Mouse (Mus musculus) layer of hippocampus, postnatal 25 days (tissue): ENCODE measurements around the gene Aldh3a1. TPM values are rescaled to one million over a fixed set of nuclear protein-coding genes. Genes with fewer than 3 reads are reported as not detected.
"Not testable (repeated sequence)": the region's sequence is repeated elsewhere in the genome, so short reads cannot be mapped to it uniquely, and the experiment has no call there.

ENCODE experiments used
- DNase-seq, 2 experiments: peaks; one replicate each; pipeline ENCODE4 v3.0.0; 2022; ENCODE audit warnings: mixed read lengths in 2 of 2, low spot score in 1 of 2; ENCODE audit errors: extremely low spot score in 1 of 2
- total RNA-seq, 2 experiments: library from RNA; stranded (reverse); gene quantifications; 2 replicates each; pipeline ENCODE4 v1.2.3; 2021

Gene Aldh3a1
- total RNA-seq = 1 to 10 TPM in 1 of 2 experiments, under 1 TPM in 1; 0.56 to 1.2 TPM

DNA sequence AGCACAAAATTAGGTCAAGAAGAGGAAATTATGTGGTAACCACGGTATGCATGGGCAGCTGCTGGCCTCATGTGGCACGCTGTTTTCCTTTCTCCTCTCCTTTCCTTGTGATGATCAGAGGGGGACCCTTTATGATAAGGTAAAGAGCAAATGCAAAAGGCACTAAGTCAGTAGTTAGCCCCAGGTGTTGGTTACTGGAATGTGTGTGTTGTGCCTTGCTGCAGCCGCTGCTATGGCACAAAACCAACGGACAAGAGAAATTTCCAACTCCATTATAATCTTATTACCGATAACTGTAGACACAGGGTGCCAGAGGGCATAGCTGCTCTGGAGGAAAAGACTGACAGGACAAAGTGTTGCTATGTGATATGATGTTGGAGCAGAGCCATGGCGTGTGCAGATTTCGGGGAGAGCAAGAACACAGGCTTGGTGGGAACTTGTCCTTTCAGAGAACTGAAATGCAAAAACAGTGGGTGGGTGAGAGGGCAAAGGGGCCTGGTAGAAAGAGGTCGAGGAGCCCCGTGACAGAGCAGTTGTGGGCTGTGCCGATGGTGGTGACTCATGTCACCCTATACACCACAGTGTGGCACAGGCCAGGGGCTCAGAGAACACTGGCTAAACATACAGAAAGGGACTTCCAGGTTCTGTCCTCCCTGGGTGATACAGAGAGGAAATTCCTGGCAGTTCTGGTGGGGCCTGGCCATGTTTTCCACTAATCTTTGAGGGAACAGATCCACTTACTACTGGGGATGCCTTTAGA, at the start of gene Aldh3a1:
TSS of gene Aldh3a1 (plus strand) at position 51 of the 760 bp plus-strand sequence.
- no peak for DNase-seq

DNA sequence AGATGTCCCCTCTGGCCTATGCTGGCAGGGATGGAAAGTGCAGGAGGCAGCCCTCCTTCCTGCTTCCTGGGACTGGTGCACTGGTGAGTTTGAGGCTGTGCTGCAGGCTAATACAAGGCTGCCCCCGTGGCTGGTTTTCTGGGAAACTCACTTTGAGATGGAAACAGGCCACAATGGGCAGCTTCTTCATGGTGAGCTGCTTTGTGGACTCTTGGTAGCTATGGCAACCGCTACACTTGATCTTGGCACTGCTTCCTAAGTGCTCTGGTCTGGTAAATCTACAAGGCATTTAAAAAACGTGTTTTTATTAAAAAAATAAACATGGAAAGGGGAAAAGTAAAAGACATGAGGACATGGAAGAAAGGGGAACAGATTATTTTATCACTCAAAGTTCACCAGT, 49.2 kb upstream of the Aldh3a1 start:
- no peak for DNase-seq

DNA sequence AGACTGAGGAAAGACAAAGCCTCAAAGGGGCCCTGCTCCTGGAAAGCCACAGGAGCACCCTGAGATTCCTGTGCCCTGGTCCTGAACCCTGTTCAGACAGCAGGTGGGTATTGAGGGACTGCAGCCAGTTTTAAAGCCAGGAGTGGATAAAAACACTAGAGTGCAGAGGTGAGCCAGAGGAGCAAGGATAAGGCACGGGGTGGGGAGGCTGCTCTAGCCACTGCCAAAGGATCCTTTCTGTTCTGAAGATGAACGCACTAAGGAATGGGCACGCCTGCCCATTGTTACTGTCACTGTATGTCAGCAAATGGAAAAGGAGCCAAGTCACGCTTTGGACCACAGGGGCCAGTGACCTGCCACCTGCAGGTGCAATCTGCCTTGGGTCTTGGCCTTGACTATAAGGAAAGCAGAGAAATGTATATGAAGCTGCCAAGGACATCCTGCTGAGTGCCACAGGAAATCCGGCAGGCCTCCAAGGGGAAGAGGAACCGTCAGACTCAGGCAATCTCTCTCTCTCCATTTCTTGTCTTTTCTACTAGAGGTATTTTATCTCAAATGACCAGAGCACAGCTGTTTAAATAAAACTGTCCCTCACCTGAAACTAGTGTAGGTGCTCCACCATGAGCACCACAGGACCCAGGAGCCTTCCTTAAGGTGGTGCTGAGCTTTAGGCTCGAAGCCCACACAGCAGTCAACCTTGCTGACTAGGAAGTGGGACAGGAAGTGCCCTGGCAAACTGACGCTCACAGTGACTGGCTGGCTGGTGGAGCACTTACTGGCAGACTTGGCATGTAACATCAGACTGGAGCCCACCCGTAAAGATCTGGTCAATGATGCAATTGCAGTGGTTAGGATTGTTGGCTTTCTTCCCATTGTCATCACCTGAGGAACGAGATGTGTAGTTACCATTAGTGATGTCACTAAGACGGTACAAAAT, 47.3 kb upstream of the Aldh3a1 start:
- DNase-seq = no peak

DNA sequence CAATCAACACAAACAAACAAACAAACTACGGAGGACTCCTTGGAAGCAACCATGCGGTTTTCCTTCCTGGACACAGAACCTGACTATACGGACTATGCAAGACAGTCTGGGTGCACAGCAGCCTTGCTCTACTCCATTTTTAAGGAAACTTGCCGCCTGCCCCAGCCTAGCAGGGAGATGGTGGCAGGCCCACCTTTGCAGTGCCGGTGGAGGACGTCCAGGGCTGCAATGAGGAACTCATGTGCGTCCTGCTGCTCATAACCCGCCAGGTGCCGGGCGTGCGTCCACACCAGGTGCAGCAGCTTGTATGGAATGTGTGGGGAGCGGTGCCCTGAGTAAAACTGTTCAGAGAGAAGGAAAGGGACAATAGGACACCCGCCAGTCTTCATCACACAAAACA, 46.2 kb upstream of the Aldh3a1 start:
- DNase-seq = no peak

DNA sequence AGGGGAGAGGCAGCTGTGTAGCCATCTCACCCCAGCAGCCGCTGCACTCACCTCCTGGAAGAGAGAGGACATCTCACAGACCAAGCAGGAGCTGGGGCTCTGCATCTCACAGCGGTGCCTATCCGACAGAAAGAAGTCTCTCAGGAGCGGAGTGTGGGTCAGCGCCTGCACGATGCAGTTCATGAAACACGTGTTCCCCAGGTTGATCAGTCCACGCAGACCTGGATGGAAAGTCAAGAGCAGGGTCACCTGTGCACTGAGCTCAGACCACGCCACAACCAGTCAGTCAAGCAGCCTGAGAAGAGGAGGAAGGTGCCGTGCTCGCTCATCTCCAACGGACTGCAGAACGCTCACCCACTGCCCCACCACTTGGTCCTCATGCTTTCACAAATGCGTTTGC, 44.6 kb upstream of the Aldh3a1 start:
- no peak for DNase-seq

DNA sequence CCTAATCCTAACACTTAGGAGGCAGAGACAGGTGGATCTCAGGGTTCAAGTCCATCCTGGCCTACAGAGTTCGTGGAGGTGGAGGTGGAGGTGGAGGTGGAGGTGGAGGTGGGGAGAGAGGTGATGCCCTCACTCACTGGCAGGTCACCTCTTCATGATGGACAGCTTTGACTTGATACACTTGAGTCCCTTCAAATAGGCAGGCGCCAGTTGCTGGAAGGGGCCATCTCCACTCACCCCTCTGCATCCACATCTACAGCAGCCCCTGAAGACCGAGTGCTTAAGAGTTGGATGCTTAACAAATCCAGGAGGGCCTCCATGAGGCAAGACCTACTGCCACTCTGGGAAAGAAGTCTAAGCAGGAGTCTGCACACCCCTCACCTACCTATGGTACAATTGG, 44.0 kb upstream of the Aldh3a1 start:
- no peak for DNase-seq

DNA sequence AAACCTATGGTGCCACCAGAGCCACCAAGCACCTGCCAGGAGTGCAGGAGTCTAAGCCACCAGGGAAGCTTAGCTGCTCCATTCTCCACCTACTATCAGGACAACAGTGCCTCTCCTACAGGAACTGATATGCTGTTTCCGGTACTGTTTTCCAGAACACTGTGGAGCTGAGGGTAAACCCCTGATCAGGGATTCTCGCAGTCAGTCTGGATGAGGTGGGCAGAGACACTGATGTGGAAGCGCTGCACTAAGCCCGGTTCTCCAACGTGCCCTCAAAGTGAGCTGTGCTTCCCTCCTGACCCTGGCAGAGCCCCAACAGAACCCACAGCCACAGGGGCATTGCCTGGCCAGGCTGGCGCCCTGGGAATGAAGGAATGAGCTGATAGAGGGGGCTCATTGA, 43.0 kb upstream of the Aldh3a1 start:
- DNase-seq = no peak

DNA sequence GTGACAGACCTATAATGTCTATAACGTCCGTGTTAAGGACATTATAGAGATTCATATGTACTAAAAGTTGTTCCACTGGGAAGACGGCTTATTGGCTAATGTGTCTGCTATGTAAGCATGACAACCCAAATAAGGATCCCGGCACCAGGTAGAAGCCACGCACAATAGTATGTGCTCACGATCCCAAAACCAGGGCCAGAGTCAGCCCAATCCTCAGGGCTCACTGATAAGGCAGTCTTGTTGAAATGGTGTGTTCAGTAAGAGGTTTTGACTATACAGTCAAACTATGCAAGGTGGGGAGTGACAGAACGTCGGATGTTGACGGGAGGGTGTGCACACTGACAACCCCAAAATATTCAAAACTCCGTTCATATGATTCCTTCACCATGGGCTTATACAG, 42.5 kb upstream of the Aldh3a1 start:
- DNase-seq = no peak

DNA sequence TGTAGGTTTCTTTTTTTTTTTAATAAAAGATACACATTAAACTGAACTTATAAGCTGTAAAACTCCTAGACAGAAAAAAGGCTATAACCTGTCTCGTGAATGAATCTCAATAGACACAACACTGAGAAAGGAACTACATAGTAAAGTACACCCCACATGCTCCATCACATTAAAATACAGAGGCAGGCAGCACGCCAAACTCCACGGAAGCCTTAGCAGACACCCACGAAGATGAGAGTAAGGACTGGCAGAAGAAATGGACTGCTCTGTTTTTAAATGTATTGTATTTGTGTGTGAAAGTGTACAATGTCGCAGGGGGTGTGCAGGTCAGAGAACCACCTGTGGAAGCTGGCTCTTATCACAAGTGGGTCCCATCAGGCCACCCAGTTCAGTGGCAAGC, 37.2 kb upstream of the Aldh3a1 start:
- peak in 1 of 2 experiments; percentile 34 for DNase-seq

DNA sequence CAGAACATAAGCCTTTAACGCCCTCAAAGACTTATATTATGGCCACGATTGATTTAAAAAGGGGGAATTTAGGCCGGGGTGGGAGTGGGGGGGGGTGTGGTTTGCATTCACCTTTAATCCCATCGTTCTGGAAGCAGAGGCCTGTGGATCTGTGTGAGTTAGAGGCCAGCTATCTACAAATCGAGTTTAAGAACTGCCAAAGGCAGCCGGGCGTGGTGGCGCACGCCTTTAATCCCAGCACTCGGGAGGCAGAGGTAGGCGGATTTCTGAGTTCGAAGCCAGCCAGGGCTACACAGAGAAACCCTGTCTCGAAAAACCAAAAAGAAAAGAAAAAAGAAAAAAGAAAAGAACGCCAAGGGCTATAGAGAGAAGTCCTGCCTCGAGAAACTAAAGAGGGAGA, 33.9 kb upstream of the Aldh3a1 start:
- not testable (repeated sequence) for DNase-seq

DNA sequence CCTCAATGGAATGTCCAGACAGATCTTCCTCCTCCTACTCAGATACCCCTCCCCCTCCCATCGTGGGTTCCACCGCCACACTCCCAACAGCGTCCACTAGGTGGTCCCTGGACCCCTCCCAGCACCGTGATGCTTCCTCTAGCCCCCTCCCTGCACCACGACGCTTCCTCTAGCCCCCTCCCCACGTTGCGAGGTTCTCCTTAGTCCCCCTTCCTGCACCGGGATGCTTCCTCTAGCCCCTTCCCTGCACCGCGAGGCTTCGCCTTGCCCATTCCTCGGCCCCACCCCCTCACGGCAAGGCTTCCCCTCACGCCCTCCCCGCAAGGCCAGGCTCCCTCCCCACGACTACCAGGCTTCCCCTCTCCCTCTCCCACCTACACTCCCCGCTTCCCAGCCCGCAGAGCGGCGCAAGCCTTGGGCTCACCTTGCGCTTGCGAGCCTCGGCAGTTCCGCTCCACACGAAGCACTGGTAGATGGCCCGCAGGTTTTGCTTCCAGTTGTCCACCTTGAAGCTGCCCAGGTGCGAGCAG, 33.0 kb upstream of the Aldh3a1 start:
- DNase-seq = peak; percentile 31 to 45

DNA sequence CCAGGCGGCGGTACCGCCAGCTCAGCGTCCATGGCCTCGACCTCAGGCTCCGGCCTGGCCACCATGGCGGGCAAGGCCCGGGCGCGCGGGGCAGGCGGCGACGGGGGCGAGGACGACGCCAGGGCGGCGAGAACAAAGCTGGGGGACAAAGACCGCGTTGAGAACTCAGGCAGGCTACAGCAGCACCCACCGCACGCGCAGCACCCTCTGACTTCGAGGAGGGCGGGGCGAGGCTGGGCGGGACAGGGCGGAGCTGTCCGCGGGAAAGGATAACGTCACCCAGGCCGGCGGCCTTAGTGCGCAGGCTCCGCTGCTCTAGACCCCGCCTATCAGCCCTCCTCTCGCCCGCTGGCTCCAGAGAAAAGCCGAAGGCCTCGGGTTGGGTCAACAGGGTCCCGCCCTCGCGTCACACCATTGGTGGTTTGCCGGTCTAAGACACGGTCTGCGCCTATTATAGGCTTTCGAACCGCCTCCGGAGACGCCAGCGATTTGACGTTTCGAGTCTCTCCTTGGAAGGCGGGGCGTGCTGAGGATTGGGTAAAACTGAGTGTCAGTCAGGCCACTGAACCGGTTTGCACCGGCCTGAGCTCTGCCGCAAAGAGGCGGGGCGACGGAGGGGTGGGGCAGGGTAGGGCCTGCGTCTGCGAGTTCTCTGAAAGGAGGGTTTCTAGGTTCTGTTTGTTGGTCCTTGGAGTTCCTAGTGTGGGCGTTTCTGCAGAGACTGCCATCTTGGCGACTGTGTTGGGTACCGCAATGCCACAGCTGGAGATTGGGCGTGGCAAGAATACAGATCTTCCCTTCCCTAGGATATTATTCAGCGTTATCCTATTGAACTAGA, 32.3 kb upstream of the Aldh3a1 start, which contains the start of gene Usp22:
TSS of gene Usp22 (minus strand) at position 235 of the 838 bp plus-strand sequence.
- DNase-seq = peak; percentile 93 to 98

DNA sequence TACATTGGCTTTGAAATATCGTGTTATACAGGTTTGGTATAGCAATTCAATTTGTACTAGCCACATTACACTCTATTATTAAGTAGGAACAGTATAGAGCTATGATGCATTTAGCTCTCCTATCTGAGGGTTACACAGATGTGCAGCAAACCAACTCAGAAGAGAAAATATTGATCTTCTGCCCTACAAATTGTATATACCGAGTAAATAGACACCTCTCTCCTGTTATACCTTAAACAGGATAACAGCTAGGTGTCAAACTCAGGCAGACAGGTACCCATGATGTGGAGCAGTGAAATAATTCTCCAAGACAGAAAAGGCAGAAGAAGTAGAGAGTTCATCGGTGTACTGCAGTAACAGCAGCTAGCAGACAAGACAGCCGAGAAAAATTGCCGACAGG, 31.6 kb upstream of the Aldh3a1 start:
- DNase-seq = no peak

DNA sequence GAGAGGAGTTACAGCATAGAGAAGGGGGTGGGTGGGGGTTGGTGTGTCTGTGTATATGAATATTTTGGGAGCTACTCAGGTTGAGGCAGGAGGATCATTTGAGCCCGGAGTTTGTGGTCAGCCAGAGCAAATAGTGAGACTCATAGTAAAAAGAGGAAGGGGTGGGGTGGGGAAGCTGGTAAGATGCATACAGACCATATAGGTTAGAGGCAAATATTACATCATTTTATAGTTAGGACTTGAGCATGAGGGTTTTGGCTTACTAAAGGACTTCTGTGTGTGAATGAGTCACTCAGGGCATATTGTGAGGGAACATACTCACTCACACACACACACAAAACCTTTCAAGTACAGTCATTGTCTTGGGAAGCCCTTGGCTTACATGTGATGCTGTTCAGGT, 31.0 kb upstream of the Aldh3a1 start:
- DNase-seq = no peak

DNA sequence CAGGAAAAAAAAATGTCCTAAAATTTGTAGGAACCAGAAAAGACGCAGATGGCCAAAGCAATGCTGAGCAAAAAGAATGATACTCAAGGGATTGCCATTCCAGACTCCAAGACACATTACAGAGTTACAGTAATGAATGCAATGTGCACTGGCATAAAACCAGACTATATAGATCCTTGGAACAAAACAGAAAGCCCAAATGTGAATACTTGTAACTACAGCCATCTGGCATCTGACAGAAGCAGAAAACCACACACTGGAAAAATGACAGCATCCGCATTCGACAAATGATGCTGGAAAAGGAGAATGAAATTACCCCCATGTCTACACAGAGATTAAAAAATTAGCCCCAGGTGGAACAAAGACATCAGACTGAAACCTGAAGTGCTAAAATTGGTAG, 27.0 kb upstream of the Aldh3a1 start:
- no peak for DNase-seq

DNA sequence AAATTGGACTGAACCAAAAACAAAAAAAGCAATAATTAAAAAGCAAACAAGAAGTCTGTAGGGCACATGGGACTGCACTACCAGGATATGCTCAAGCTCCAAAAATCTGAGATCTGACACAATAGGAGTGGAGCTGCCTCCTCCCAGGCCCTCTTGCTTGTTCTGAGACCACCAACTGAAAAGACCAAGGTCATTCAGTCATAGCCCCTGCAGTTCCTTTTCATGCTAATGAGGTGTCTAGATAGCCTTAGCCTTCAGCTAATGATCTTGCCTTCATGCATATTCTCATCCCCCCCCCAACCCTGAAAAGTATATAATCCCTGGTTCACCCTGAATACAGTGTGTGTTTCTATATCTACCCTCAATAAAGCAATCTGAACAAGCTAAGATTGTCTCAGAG, 25.7 kb upstream of the Aldh3a1 start:
- no peak for DNase-seq

DNA sequence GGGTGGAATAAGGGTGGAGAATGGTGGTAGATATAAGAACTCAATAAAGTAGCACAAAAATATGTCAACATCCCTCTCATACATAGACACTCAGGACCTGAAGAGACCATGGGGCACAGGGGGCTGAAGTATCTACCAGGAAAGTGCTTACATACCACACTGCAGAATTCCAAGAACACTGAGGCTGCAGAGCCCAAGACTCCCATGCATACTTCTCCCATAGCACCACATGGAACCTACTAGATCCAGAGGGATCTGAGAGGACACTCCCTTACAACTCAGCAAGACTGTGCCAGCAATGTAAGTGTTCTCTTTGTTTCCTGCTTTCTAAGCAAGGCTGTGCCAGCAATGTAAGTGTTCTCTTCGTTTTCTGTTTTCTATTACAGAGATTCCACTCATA, 23.5 kb upstream of the Aldh3a1 start:
- no peak for DNase-seq

DNA sequence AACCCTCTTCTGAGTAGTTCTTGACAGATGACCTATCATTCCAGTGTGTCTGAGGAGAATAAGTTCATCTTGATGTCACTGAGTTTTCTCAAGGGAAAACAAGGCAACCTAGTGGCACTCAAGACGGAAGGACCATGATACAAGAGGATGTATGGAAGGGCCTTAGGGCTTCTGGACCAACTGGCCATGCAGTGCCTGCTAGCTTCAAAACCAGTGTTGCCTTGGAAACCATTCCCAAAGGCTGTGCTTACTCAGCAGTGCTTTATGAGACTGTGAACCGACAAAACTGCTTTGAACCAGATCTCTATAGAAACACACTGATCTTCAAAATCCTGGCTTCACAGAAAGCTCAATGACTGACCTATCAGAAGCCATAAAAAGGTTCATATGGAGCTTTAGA, 16.6 kb upstream of the Aldh3a1 start:
- DNase-seq = no peak

DNA sequence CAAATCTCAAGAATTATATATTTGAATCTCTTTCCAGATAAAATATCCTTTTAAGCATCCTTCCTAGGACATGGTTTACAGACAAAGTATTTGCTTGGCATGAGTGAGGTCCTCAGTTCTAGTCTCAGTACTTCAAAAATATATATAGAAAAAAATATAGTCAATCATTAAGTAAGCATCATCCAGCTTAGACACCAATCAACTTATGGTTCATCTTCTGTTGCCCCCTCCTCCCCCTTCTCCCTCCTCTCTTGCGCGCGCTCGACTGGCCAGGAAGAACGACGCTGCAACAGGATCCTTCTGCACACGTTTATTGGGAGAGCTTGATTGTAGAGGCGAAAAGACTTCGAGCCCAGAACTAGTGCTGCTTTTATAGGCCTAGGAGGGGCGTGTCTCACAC, 15.2 kb upstream of the Aldh3a1 start:
- not testable (repeated sequence) for DNase-seq

DNA sequence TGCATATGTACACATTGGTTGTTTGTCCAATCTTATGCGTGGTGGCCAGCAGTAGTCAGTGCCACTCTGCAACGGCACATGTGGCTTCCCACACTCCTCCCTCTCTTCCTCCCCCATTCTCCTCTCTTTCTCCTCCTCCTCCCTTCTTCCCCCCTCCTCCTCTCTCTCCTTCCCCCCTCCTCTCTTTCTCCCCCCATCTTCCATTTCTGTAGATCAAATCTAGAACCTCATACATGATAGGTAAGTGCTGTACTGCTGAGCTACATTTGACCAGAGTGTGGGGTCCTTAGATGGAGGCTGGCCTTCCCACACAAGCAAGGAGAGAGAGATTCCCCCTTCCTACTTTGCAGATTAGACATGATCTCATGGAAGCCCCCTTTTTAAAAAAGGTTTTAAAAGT, 14.6 kb upstream of the Aldh3a1 start:
- no peak for DNase-seq
